Mouse (Mus musculus): ENCODE data around the gene Atox1. TPM values are rescaled to one million over a fixed set of nuclear protein-coding genes. Genes with fewer than 3 reads are reported as not detected.

Gene Atox1
- 24.7 and 96.5 TPM in 2 replicates for polyA plus RNA-seq (2012; ENCODE audit: low replicate concordance)

GRCm38 (mm10) chr11:55461019-55461645 lies at the start of gene Atox1:
Atox1 (minus strand) TSS chr11:55461239.

GRCm38 (mm10) chr11:55469048-55469843 lies 8.2 kb upstream of the Atox1 start, which contains the start of gene G3bp1:
G3bp1 (plus strand) TSS chr11:55469685.

DNA sequence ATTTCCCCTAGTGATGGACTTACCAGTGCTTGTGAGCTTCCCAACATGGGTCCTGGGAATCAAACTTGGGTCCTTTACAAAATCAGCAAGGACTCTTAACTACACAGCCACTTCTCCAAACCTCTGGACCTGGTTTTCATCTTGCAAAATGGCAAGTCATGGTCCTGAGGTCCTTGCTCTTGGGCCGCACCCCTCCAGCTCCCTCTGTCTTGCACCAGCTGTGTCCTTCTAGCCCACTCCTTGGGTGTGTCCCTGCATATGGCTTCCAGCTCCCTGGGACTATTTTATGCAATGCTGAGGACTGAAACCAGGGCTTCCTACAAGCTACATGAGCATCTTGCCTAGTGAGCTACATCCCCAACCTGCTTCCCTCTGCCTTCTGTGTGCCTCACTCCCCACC lies 38.1 kb downstream of the Atox1 start, which contains the start of gene Sparc:
TSS of gene Sparc (minus strand) at position 206 of the 400 bp plus-strand sequence.

Other genes with a start within 250 kb of the Atox1 start
- gene Fat2, start 124.7 kb downstream of the Atox1 start, polyA plus RNA-seq (2012; ENCODE audit: low replicate concordance), result 0.01 TPM in 1 of 2 replicates, not detected in the other
- 0.80 and 8.8 TPM in 2 replicates for gene Sparc, start 38.1 kb downstream of the Atox1 start, polyA plus RNA-seq (2012; ENCODE audit: low replicate concordance)
- gene G3bp1, start 8.4 kb upstream of the Atox1 start, polyA plus RNA-seq (2012; ENCODE audit: low replicate concordance), result 121 and 132 TPM in 2 replicates
- not detected in 2 replicates for gene Glra1, start 147.0 kb upstream of the Atox1 start, polyA plus RNA-seq (2012; ENCODE audit: low replicate concordance)

All from hematopoietic multipotent progenitor cell, adult 10-12 weeks (in vitro differentiated cells).